In the genomic region with DNA sequence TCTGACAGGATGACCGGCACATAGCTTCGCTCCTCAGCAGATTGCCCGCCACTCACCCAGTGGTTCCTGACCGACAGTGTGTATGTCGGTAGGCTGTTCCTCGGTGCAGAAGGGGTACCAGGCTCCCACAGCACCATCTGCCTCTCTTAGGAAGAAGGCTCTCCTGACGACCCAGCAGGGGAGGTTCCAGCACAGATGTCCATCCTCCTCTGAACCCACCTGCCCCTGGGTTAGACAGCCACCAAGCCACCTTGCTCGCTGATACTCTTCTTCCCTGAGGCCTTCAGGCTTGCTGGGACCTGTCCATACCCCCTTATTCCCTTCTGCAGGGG, we compare ENCODE assay signal across 18 mouse cellular contexts. TPM values are rescaled to one million over a fixed set of nuclear protein-coding genes. Genes with fewer than 3 reads are reported as not detected.
DNase-seq lines count a peak whose midpoint lies in the region; ATAC-seq and TF ChIP-seq lines count a peak whose summit lies in the region.
"Had no signal": no experiment of that assay in that cellular context is flagged by ENCODE, and none has a peak within 500 bp of the region (broad histone marks: within the 10 kb centered on the region; RNA-seq: fewer than 3 reads in every experiment).

No protein-coding gene starts in this region.

- no peak overlapping the region for H3K4me2 ChIP-seq in forebrain, postnatal 0 days (ENCODE audit: low read depth)
- no peak overlapping the region for H3K4me2 ChIP-seq in heart, embryonic 15.5 days
- H3K4me2 ChIP-seq: hindbrain, embryonic 12.5 days had no signal

- H3K27ac ChIP-seq in forebrain, embryonic 10.5 days: peak overlapping the region; percentile 79
- no peak overlapping the region for H3K27ac ChIP-seq in forebrain, postnatal 0 days (ENCODE audit: low read depth, low read length)
- H3K27ac ChIP-seq in heart, embryonic 15.5 days: peak overlapping the region; percentile 81
- H3K27ac ChIP-seq in embryonic fibroblast, embryonic 13.5 days (ENCODE audit: insufficient read depth, low read length): peak overlapping the region; percentile 43; the same call in 1 of the 2 replicates
- H3K27ac ChIP-seq: hindbrain, embryonic 12.5 days; left cerebral cortex, adult 2 months; liver, embryonic 14.5 days had no signal

- TF ChIP-seq POLR2A in embryonic fibroblast, embryonic 13.5 days (IDR thresholded peaks at IDR 0.05; ENCODE audit: low read depth, low read length): no peak

- H3K9me3 ChIP-seq in forebrain, embryonic 10.5 days: no peaks in the 10 kb centered on the region
- no peaks in the 10 kb centered on the region for H3K9me3 ChIP-seq in forebrain, postnatal 0 days (ENCODE audit: low read length)
- H3K9me3 ChIP-seq in heart, embryonic 15.5 days (replicated peaks): no peaks in the 10 kb centered on the region
- no peaks in the 10 kb centered on the region for H3K9me3 ChIP-seq in E14TG2a.4 (ENCODE audit: low read length)
- H3K9me3 ChIP-seq: hindbrain, embryonic 12.5 days had no signal

- WGBS in forebrain, embryonic 10.5 days: 78% methylated on average over 8 of the region's 8 CpGs
- WGBS in forebrain, postnatal 0 days: 82% methylated on average over 8 of the region's 8 CpGs
- whole genome bisulfite sequencing in heart, embryonic 15.5 days: 68% methylated on average over 8 of the region's 8 CpGs

- no peak for ATAC-seq in forebrain, postnatal 0 days
- no peak for ATAC-seq in heart, embryonic 15.5 days (replicated peaks; ENCODE audit: insufficient number of reproducible peaks, insufficient read depth, low FRiP score, low read depth)

- intact Hi-C loops in heart, postnatal 14 days (cut with DNase I): no loop called here

- peaks cover 52% of the 10 kb centered on the region for H3K27me3 ChIP-seq in forebrain, embryonic 10.5 days (ENCODE audit: poor library complexity, severe bottlenecking)
- H3K27me3 ChIP-seq in forebrain, postnatal 0 days (ENCODE audit: insufficient read depth, low read length): no peaks in the 10 kb centered on the region
- no peaks in the 10 kb centered on the region for H3K27me3 ChIP-seq in heart, embryonic 15.5 days
- peaks cover 83% of the 10 kb centered on the region for H3K27me3 ChIP-seq in E14TG2a.4 (ENCODE audit: insufficient read depth, low read length)

- H3K4me3 ChIP-seq in forebrain, embryonic 10.5 days: no peak overlapping the region
- no peak overlapping the region for H3K4me3 ChIP-seq in forebrain, postnatal 0 days (ENCODE audit: low read depth, low read length)
- no peak overlapping the region for H3K4me3 ChIP-seq in heart, embryonic 15.5 days
- peak overlapping the region; percentile 39 for H3K4me3 ChIP-seq in E14TG2a.4 (replicated peaks; ENCODE audit: low read length)
- H3K4me3 ChIP-seq in embryonic fibroblast, embryonic 13.5 days (ENCODE audit: insufficient read depth, low read length): no peak overlapping the region
- H3K4me3 ChIP-seq: hindbrain, embryonic 12.5 days; left cerebral cortex, adult 2 months had no signal

- no peak for DNase-seq in forebrain, embryonic 10.5 days (ENCODE audit: extremely low spot score, low spot score)
- DNase-seq in forebrain, postnatal 0 days: no peak
- DNase-seq in heart, postnatal 14 days: no peak
- DNase-seq in adrenal gland, postnatal 25 days: no peak
- no peak for DNase-seq in B cell, adult 2 months
- DNase-seq: adrenal gland, postnatal 10 days; cerebellum, postnatal 36 days; gastrocnemius, postnatal 10 days; kidney, adult 11 months; kidney, postnatal 10 days; lung, postnatal 10 days; right cerebral cortex, postnatal 25 days had no signal

- H3K9ac ChIP-seq in forebrain, postnatal 0 days: no peak overlapping the region
- H3K9ac ChIP-seq in heart, embryonic 15.5 days: no peak overlapping the region
- H3K9ac ChIP-seq: hindbrain, embryonic 12.5 days; liver, embryonic 14.5 days had no signal

- TF ChIP-seq CTCF in forebrain, postnatal 0 days (IDR thresholded peaks at IDR 0.05; ENCODE audit: low read depth): no peak
- TF ChIP-seq CTCF in E14TG2a.4 (conservative IDR thresholded peaks at IDR 0.05; ENCODE audit: low read length): no peak
- TF ChIP-seq CTCF in embryonic fibroblast, embryonic 13.5 days (IDR thresholded peaks at IDR 0.05; ENCODE audit: borderline replicate concordance, insufficient read depth, low read length): no peak

- no peaks in the 10 kb centered on the region for H3K36me3 ChIP-seq in forebrain, embryonic 10.5 days (replicated peaks)
- H3K36me3 ChIP-seq in forebrain, postnatal 0 days (ENCODE audit: insufficient read depth): no peaks in the 10 kb centered on the region
- no peaks in the 10 kb centered on the region for H3K36me3 ChIP-seq in heart, embryonic 15.5 days
- no peaks in the 10 kb centered on the region for H3K36me3 ChIP-seq in E14TG2a.4 (ENCODE audit: insufficient read depth, low read length)
- H3K36me3 ChIP-seq: hindbrain, embryonic 12.5 days had no signal

- H3K4me1 ChIP-seq in forebrain, embryonic 10.5 days: peaks cover 91% of the 10 kb centered on the region
- H3K4me1 ChIP-seq in forebrain, postnatal 0 days (ENCODE audit: insufficient read depth): 0 out of 2 replicates have a peak, but pooled peaks cover 6% of the 10 kb centered on the region
- peaks cover 95% of the 10 kb centered on the region for H3K4me1 ChIP-seq in heart, embryonic 15.5 days (replicated peaks)
- peaks cover 93% of the 10 kb centered on the region for H3K4me1 ChIP-seq in E14TG2a.4 (replicated peaks; ENCODE audit: low read depth, low read length)
- peaks cover 31% of the 10 kb centered on the region for H3K4me1 ChIP-seq in embryonic fibroblast, embryonic 13.5 days (ENCODE audit: control insufficient read depth, insufficient read depth, low read length)

RNA-seq across cellular contexts. Expression of a gene that starts 25.2 kb away (rescaled TPM):
- 3.2 and 3.4 TPM in 2 replicates for polyA plus RNA-seq in forebrain, embryonic 10.5 days (2016; fragmentation: Nextera tagmentation; extraction: Ambion mirVana)
- 8.5 and 15.9 TPM in 2 replicates for total RNA-seq in forebrain, postnatal 0 days (2014; rRNA removed)
- polyA plus RNA-seq in forebrain, postnatal 0 days (2015; fragmentation: Nextera tagmentation; extraction: Ambion mirVana): 1.1 and 1.6 TPM in 2 replicates
- polyA plus RNA-seq in heart, embryonic 15.5 days (2015; fragmentation: Nextera tagmentation; extraction: Ambion mirVana): 11.7 TPM in 2 replicates
- total RNA-seq in heart, postnatal 14 days (2021): 10 to 100 TPM; 24.0 to 25.1 TPM
- 101 and 119 TPM in 2 replicates for polyA plus RNA-seq in embryonic fibroblast, embryonic 13.5 days (2011; ENCODE audit: insufficient read length, low read depth, missing spikeins)
- total RNA-seq in adrenal gland, postnatal 25 days (2021): 5.5 and 8.0 TPM in 2 replicates

RNA-seq across cellular contexts. Expression of a gene that starts 53.6 kb away (rescaled TPM):
- polyA plus RNA-seq in forebrain, embryonic 10.5 days (2016; fragmentation: Nextera tagmentation; extraction: Ambion mirVana): 6.3 and 7.1 TPM in 2 replicates
- total RNA-seq in forebrain, postnatal 0 days (2014; rRNA removed): 6.5 and 9.3 TPM in 2 replicates
- polyA plus RNA-seq in forebrain, postnatal 0 days (2015; fragmentation: Nextera tagmentation; extraction: Ambion mirVana): 7.8 and 11.6 TPM in 2 replicates
- 4.5 and 9.2 TPM in 2 replicates for polyA plus RNA-seq in heart, embryonic 15.5 days (2015; fragmentation: Nextera tagmentation; extraction: Ambion mirVana)
- total RNA-seq in heart, postnatal 14 days (2021): 1 to 10 TPM; 6.1 to 7.4 TPM
- 21.3 and 23.5 TPM in 2 replicates for polyA plus RNA-seq in embryonic fibroblast, embryonic 13.5 days (2011; ENCODE audit: insufficient read length, low read depth, missing spikeins)
- total RNA-seq in adrenal gland, postnatal 25 days (2021): 24.8 and 42.0 TPM in 2 replicates
